ENCODE assay signal across 12 mouse cellular contexts in the genomic region with DNA sequence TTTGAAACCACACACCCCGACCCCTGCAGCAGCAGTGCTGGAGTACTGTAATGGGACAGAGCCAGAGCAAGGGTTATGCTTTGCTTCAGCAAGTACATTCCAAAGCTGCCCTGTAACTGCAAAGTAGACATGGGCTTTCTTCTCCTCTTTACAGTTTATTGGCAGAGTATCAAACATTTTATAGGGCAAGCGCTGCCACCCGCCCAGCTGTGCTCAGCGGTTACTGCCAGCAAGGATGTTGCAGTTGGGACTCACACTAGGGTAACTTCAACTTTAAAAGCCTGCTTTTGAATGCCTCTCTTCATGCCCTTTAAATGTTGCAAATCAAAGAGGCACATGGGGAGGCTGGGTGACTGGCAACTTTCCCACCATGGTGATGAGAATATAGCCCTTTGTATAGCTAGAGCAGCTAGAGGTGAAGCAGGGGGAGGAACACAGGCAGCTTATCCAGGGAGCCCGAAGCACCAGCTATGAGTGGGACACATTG. TPM values are rescaled to one million over a fixed set of nuclear protein-coding genes. Genes with fewer than 3 reads are reported as not detected.
DNase-seq lines count a peak whose midpoint lies in the region; ATAC-seq and TF ChIP-seq lines count a peak whose summit lies in the region.
"Had no signal": no experiment of that assay in that cellular context is flagged by ENCODE, and none has a peak within 500 bp of the region (broad histone marks: within the 10 kb centered on the region; RNA-seq: fewer than 3 reads in every experiment).

No protein-coding gene starts in this region.

- H3K36me3 ChIP-seq in kidney, postnatal 0 days (ENCODE audit: insufficient read depth, low read length): no peaks in the 10 kb centered on the region
- no peaks in the 10 kb centered on the region for H3K36me3 ChIP-seq in embryonic facial prominence, embryonic 14.5 days (ENCODE audit: control insufficient read depth, insufficient read depth, low read length)
- H3K36me3 ChIP-seq in midbrain, embryonic 15.5 days (replicated peaks): no peaks in the 10 kb centered on the region
- H3K36me3 ChIP-seq: G1E; liver, embryonic 12.5 days had no signal

- WGBS in kidney, postnatal 0 days: 52% methylated on average over 5 of the region's 5 CpGs
- WGBS in embryonic facial prominence, embryonic 14.5 days: 38% methylated on average over 5 of the region's 5 CpGs
- WGBS in midbrain, embryonic 15.5 days: 34% methylated on average over 5 of the region's 5 CpGs

- no peak for TF ChIP-seq CTCF in kidney, postnatal 0 days (IDR thresholded peaks at IDR 0.05; ENCODE audit: low read depth)

- H3K4me2 ChIP-seq in kidney, postnatal 0 days (ENCODE audit: low read length): no peak overlapping the region
- no peak overlapping the region for H3K4me2 ChIP-seq in embryonic facial prominence, embryonic 14.5 days (ENCODE audit: low read depth, low read length)
- H3K4me2 ChIP-seq in midbrain, embryonic 15.5 days: no peak overlapping the region
- H3K4me2 ChIP-seq: liver, embryonic 12.5 days had no signal

- ATAC-seq in kidney, postnatal 0 days (replicated peaks; ENCODE audit: low FRiP score, low read depth): no peak
- ATAC-seq in embryonic facial prominence, embryonic 14.5 days (ENCODE audit: low read depth): peak; percentile 86
- peak; percentile 77 for ATAC-seq in midbrain, embryonic 15.5 days (replicated peaks)
- ATAC-seq: liver, embryonic 12.5 days had no signal

- no peak overlapping the region for H3K4me3 ChIP-seq in kidney, postnatal 0 days (replicated peaks; ENCODE audit: low read depth, low read length)
- H3K4me3 ChIP-seq in embryonic facial prominence, embryonic 14.5 days (ENCODE audit: low read depth, low read length): no peak overlapping the region
- H3K4me3 ChIP-seq in midbrain, embryonic 15.5 days: no peak overlapping the region
- H3K4me3 ChIP-seq: erythroblast, embryonic 14.5 days; liver, embryonic 12.5 days had no signal

- H3K9ac ChIP-seq in kidney, postnatal 0 days (ENCODE audit: low read depth, low read length): no peak overlapping the region
- no peak overlapping the region for H3K9ac ChIP-seq in embryonic facial prominence, embryonic 14.5 days (ENCODE audit: low read depth, low read length)
- H3K9ac ChIP-seq in midbrain, embryonic 15.5 days: no peak overlapping the region
- H3K9ac ChIP-seq: liver, embryonic 12.5 days had no signal

- intact Hi-C loops in gastrocnemius, postnatal 14 days (cut with DNase I; ENCODE audit: low total_unique reads): no loop called here

- no peaks in the 10 kb centered on the region for H3K9me3 ChIP-seq in kidney, postnatal 0 days (replicated peaks; ENCODE audit: low read length)
- no peaks in the 10 kb centered on the region for H3K9me3 ChIP-seq in embryonic facial prominence, embryonic 14.5 days (ENCODE audit: control insufficient read depth, low read length)
- H3K9me3 ChIP-seq in midbrain, embryonic 15.5 days: no peaks in the 10 kb centered on the region
- H3K9me3 ChIP-seq: liver, embryonic 12.5 days had no signal

- H3K27me3 ChIP-seq in kidney, postnatal 0 days (ENCODE audit: insufficient read depth, low read length): no peaks in the 10 kb centered on the region
- no peaks in the 10 kb centered on the region for H3K27me3 ChIP-seq in embryonic facial prominence, embryonic 14.5 days (replicated peaks; ENCODE audit: control insufficient read depth, insufficient read depth, low read length)
- H3K27me3 ChIP-seq in midbrain, embryonic 15.5 days (replicated peaks): no peaks in the 10 kb centered on the region
- H3K27me3 ChIP-seq: liver, embryonic 12.5 days had no signal

- no peak overlapping the region for H3K27ac ChIP-seq in kidney, postnatal 0 days
- peak overlapping the region; percentile 63 for H3K27ac ChIP-seq in embryonic facial prominence, embryonic 14.5 days (replicated peaks; ENCODE audit: low read depth, low read length)
- H3K27ac ChIP-seq in midbrain, embryonic 15.5 days: 0 out of 2 replicates have a peak overlapping the region, but pooled peaks have one; percentile 9
- H3K27ac ChIP-seq: liver, embryonic 12.5 days had no signal

- DNase-seq in kidney, postnatal 0 days (ENCODE audit: low spot score): peak; percentile 36
- no peak for DNase-seq in kidney, adult 9 months
- peak; percentile 70 for DNase-seq in Muller cell, postnatal 12 days (ENCODE audit: inconsistent ontology term)
- peak; percentile 87 for DNase-seq in embryonic facial prominence, embryonic 14.5 days (ENCODE audit: low spot score)
- no peak for DNase-seq in urinary bladder, postnatal 36 days (ENCODE audit: low spot score in 2 of 2)
- DNase-seq in gastrocnemius, postnatal 14 days: no peak
- DNase-seq in ovary, postnatal 14 days (ENCODE audit: low spot score): no peak
- DNase-seq: kidney, adult 18-20 months had no signal

- no peaks in the 10 kb centered on the region for H3K4me1 ChIP-seq in kidney, postnatal 0 days (replicated peaks; ENCODE audit: insufficient read depth, low read length)
- peaks cover 13% of the 10 kb centered on the region for H3K4me1 ChIP-seq in embryonic facial prominence, embryonic 14.5 days (ENCODE audit: control insufficient read depth, insufficient read depth, low read length)
- H3K4me1 ChIP-seq in midbrain, embryonic 15.5 days: peaks cover 4% of the 10 kb centered on the region
- H3K4me1 ChIP-seq: liver, embryonic 12.5 days had no signal

RNA-seq across cellular contexts. Expression of gene Spata6, which starts 28.7 kb away (rescaled TPM):
- polyA plus RNA-seq in kidney, postnatal 0 days (2015; fragmentation: Nextera tagmentation; extraction: Ambion mirVana): 33.2 and 38.5 TPM in 2 replicates
- polyA plus RNA-seq in embryonic facial prominence, embryonic 14.5 days (2014; fragmentation: Nextera tagmentation; extraction: Ambion mirVana): 25.3 and 26.2 TPM in 2 replicates
- polyA plus RNA-seq in midbrain, embryonic 15.5 days (2015; fragmentation: Nextera tagmentation; extraction: Ambion mirVana): 13.2 and 13.8 TPM in 2 replicates
- 1 to 10 TPM; 6.8 to 7.9 TPM for total RNA-seq in gastrocnemius, postnatal 14 days (2021)
- polyA plus RNA-seq: G1E had no signal

Comparison
In these comparisons a context has a peak if more than half of its experiments do, and no peak if none do; other contexts are left out.
1. DNase-seq: peak in kidney, postnatal 0 days (single experiment), Muller cell, postnatal 12 days (single experiment) and embryonic facial prominence, embryonic 14.5 days (single experiment); none in kidney, adult 9 months (single experiment), urinary bladder, postnatal 36 days (0 of 2), gastrocnemius, postnatal 14 days (single experiment) and ovary, postnatal 14 days (single experiment).